Mouse (Mus musculus): ENCODE results near the gene Gla.

GRCm38 (mm10) chrX:134635111-134635510, 34.2 kb upstream of the Gla start:
- no peak for TF ChIP-seq CTCF (IDR thresholded peaks at IDR 0.05; ENCODE audit: borderline replicate concordance, insufficient read depth, low read depth, low read length)
- TF ChIP-seq POLR2A (IDR thresholded peaks at IDR 0.05; ENCODE audit: borderline replicate concordance, insufficient read depth, low read length) = no peak
